Mouse (Mus musculus): ENCODE measurements around the gene Rnf217.

The Rnf217 gene

GRCm38 (mm10) chr10:31609066-31609961 lies at the start of gene Rnf217:
Rnf217 (minus strand) TSS chr10:31609184.
- no peak for DNase-seq (ENCODE audit: low spot score)

GRCm38 (mm10) chr10:31647270-31647669 lies 38.3 kb upstream of the Rnf217 start:
- DNase-seq (ENCODE audit: low spot score): no peak

GRCm38 (mm10) chr10:31646083-31646482 lies 37.1 kb upstream of the Rnf217 start:
- DNase-seq (ENCODE audit: low spot score): no peak

- DNase-seq (ENCODE audit: low spot score): no peak
Measured at GRCm38 (mm10) chr10:31635098-31635497, 26.1 kb upstream of the Rnf217 start.

GRCm38 (mm10) chr10:31632005-31632404 lies 23.0 kb upstream of the Rnf217 start:
- no peak for DNase-seq (ENCODE audit: low spot score)

- no peak for DNase-seq (ENCODE audit: low spot score)
Measured at GRCm38 (mm10) chr10:31615355-31615754, 6.4 kb upstream of the Rnf217 start.

GRCm38 (mm10) chr10:31614111-31614510 lies 5.1 kb upstream of the Rnf217 start:
- DNase-seq (ENCODE audit: low spot score): no peak

GRCm38 (mm10) chr10:31608441-31609065 lies 431 bp downstream of the Rnf217 start:
- no peak for DNase-seq (ENCODE audit: low spot score)

GRCm38 (mm10) chr10:31606981-31607867 lies 1.8 kb downstream of the Rnf217 start:
- DNase-seq (ENCODE audit: low spot score): no peak

- no peak for DNase-seq (ENCODE audit: low spot score)
Measured at GRCm38 (mm10) chr10:31603855-31604254, 5.1 kb downstream of the Rnf217 start.

- no peak for DNase-seq (ENCODE audit: low spot score)
Measured at GRCm38 (mm10) chr10:31600116-31600515, 8.9 kb downstream of the Rnf217 start.

- DNase-seq (ENCODE audit: low spot score): no peak
Measured at GRCm38 (mm10) chr10:31597886-31598285, 11.1 kb downstream of the Rnf217 start.

- no peak for DNase-seq (ENCODE audit: low spot score)
Measured at GRCm38 (mm10) chr10:31596804-31597203, 12.2 kb downstream of the Rnf217 start.

- no peak for DNase-seq (ENCODE audit: low spot score)
Measured at GRCm38 (mm10) chr10:31595326-31595725, 13.7 kb downstream of the Rnf217 start.

GRCm38 (mm10) chr10:31592741-31593524 lies 16.1 kb downstream of the Rnf217 start:
- no peak for DNase-seq (ENCODE audit: low spot score)

- no peak for DNase-seq (ENCODE audit: low spot score)
Measured at GRCm38 (mm10) chr10:31592095-31592740, 16.8 kb downstream of the Rnf217 start.

GRCm38 (mm10) chr10:31580722-31581121 lies 28.3 kb downstream of the Rnf217 start:
- no peak for DNase-seq (ENCODE audit: low spot score)

- DNase-seq (ENCODE audit: low spot score): no peak
Measured at GRCm38 (mm10) chr10:31580073-31580472, 28.9 kb downstream of the Rnf217 start.

GRCm38 (mm10) chr10:31573267-31573666 lies 35.7 kb downstream of the Rnf217 start:
- DNase-seq (ENCODE audit: low spot score): no peak

- DNase-seq (ENCODE audit: low spot score): no peak
Measured at GRCm38 (mm10) chr10:31557311-31557710, 51.7 kb downstream of the Rnf217 start.

- no peak for DNase-seq (ENCODE audit: low spot score)
Measured at GRCm38 (mm10) chr10:31555433-31555960, 53.5 kb downstream of the Rnf217 start.
